Mouse (Mus musculus): ENCODE measurements around the gene Krt12.
A peak's percentile ranks its signal among the peaks of the same experiment; 100 is the strongest.

Gene Krt12

DNA sequence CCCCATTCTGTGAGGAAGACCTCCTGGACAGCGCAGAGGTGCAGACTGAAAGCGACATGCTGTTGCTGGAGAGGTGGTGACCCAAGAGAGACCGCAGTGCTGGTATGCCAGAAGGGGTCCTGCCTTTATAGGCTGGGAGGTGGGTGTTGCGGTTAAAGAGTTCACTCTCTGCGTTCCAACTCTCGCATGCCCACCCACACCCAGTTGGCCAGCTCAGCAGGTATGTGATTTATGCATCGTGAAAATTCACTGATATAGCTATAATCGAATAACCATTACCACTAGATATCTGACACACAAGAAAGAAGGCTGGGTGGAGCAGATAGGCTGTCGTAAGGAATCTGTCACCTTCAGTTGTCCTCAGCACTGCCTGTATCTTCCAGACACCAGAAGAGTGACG, at the start of gene Krt12:
Gene Krt12, minus strand, starts transcription at position 101 of the 400 bp plus-strand sequence.
- no peak for DNase-seq (ENCODE audit: low read depth, low spot score)

GRCm38 (mm10) chr11:99469228-99469627, 47.2 kb upstream of the Krt12 start:
- no peak for DNase-seq (ENCODE audit: low read depth, low spot score)

DNA sequence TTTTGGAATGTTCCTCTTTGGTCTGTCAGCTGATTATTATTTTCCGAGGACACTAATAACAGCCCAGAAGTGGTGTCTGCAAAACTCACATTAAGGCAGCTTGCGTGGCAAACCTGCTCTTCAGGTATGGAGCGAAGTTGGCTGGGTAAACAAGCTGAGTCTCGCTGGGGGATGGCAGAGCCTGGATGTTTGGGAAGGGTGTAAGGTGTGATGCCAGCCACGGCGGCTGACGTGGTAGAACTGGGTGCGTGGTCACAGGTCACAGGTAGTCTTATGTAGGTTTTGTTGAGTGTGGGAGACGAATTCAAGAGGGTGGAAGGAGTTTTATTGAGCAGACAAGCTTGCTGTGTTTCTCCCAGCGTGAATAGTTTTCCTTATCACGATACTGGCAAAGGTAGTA, 46.5 kb upstream of the Krt12 start:
- DNase-seq (ENCODE audit: low read depth, low spot score): no peak

GRCm38 (mm10) chr11:99466316-99466715, 44.3 kb upstream of the Krt12 start:
- DNase-seq (ENCODE audit: low read depth, low spot score): peak; percentile 60

- DNase-seq (ENCODE audit: low read depth, low spot score): peak; percentile 65
Measured at GRCm38 (mm10) chr11:99464836-99465235, 42.8 kb upstream of the Krt12 start.

- peak; percentile 43 for DNase-seq (ENCODE audit: low read depth, low spot score)
Measured at GRCm38 (mm10) chr11:99463155-99463554, 41.1 kb upstream of the Krt12 start.

DNA sequence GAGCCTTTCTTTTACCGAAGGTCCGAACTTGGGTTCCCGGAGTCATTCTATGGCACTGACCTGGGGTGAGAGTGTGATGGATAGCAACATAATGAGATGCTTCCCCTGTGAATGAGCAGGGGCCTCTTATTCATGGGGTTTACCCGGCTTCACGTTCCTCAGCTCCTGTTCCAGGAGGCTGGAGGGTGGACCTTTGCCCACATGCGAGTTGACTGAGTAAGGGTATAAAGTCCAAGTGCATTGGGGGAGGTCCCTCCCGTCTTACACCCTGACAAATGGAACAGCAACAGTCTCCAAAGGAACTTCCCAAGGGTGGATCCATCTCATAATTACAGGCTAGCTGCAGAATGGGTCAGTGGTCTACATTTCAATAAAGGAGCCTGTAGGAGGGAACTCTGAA, 39.7 kb upstream of the Krt12 start:
- DNase-seq (ENCODE audit: low read depth, low spot score): no peak

DNA sequence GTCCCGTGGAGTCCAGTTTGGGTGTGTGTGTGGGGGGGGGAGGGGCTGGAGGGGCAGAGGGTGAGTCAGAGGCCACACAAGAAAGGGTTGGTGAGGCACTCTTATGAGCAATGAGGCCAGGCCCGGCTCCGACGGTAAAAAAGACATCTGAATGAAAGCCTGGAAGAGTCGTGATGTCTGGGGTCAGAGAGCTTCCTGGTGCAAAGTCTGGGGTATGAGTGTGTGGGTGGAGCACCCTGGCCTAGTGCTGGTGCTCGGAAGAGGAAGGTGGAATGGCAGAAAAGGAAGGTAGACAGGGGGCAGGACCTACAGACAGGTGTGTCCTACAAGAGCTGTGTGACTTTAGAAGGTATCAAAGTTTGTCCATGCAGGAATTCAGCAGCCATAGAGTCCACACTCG, 36.8 kb upstream of the Krt12 start:
- DNase-seq (ENCODE audit: low read depth, low spot score): no peak

DNA sequence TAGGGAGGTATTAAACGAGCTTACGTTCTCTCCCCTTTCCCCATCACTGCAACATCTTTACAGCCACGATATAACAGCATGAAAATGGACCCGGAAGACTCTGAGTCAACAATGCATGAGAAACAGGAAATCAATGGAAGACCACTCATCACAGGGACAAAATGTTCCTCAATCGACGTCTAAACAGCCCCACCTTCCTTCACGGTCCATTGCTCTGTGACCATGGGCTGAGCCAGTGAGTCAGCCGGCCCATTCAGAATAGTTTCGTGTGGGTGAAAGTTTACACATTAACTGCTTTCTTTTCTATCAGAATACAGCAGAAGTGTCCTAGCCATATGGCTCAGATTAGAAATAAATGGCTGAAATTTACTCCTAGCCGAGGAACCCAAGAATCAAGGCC, 32.7 kb upstream of the Krt12 start:
- DNase-seq (ENCODE audit: low read depth, low spot score): no peak

- no peak for DNase-seq (ENCODE audit: low read depth, low spot score)
Measured at GRCm38 (mm10) chr11:99454044-99454443, 32.0 kb upstream of the Krt12 start.

GRCm38 (mm10) chr11:99448769-99449168, 26.7 kb upstream of the Krt12 start:
- no peak for DNase-seq (ENCODE audit: low read depth, low spot score)

GRCm38 (mm10) chr11:99441220-99441619, 19.2 kb upstream of the Krt12 start:
- DNase-seq (ENCODE audit: low read depth, low spot score): no peak

GRCm38 (mm10) chr11:99439465-99439864, 17.4 kb upstream of the Krt12 start:
- DNase-seq (ENCODE audit: low read depth, low spot score): no peak

- DNase-seq (ENCODE audit: low read depth, low spot score): no peak
Measured at GRCm38 (mm10) chr11:99437972-99438371, 15.9 kb upstream of the Krt12 start, which contains the start of gene Krt20. TSS of gene Krt20 (minus strand) at chr11:99438150.

- no peak for DNase-seq (ENCODE audit: low read depth, low spot score)
Measured at GRCm38 (mm10) chr11:99436625-99437024, 14.6 kb upstream of the Krt12 start.

DNA sequence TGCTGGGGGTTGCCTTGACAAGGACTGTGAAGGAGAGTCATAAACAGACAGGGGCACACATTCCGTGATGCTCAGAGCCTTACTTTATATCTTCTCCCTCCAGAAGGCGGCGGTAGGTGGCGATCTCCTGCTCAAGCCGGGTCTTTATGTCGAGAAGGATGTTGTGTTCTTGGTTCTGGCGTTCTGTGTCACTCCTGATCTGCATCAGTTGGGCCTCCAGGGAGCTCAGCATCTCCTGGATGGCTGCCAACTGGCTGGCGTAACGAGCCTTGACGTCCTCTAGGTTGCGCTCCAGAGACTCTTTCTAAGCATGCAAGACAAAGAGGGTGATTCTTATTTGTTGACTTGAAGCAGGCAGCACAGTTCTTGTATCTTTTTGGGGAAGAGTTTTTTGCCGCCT, 8.6 kb upstream of the Krt12 start:
- no peak for DNase-seq (ENCODE audit: low read depth, low spot score)

DNA sequence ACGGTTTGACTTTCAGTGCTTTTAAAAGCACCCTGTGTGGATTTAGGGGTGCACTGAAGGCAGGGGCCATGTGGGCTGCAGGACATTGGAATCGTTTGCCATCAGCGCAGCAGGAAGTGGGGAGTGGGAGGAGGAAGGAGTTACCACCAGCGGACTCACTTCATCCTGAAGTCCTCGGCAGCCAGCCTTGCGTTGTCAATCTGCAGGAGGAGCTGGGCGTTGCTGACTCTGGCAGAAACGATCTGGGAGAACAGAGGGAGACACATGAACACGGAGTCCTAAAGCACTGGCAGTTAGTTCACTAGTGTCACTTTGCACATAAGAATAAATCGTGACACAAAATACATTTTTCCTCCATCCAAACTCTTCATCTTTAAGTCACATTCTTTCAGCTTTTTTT, 1.5 kb downstream of the Krt12 start:
- no peak for DNase-seq (ENCODE audit: low read depth, low spot score)

GRCm38 (mm10) chr11:99417819-99418218, 4.2 kb downstream of the Krt12 start:
- DNase-seq (ENCODE audit: low read depth, low spot score): no peak

- DNase-seq (ENCODE audit: low read depth, low spot score): peak; percentile 93
Measured at GRCm38 (mm10) chr11:99416902-99417301, 5.2 kb downstream of the Krt12 start.

DNA sequence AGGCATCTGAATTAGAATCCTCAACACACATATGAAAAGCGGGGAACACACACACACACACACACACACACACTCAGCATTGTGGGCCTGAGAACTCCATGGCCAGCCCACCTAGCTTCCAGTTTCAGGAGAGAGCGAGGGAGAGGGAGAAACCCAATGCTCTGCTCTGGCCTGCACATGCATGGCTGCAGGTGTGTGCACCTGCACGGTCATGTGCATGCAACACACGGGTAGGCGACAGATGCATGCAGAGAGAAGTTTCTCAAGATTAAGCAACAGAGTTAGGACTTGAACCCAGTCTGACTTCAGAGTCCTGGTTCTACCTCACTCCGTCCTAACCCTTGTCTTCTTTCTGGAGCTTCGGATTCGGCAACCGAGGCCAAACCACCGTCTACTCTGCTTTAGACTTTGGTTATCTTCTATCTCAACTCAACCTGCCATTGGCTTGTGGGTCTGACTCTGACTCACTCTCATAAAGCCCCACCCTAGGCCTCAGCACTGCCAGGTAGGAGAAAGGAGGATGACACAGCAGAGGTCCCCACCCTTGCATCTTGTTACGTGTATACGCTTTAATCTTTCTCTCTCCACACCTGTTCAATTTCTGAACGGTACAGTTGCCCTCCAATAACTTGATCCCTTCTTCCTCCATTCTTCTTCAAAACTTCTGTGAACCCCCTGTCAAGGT, 7.5 kb downstream of the Krt12 start:
- no peak for DNase-seq (ENCODE audit: low read depth, low spot score)

DNA sequence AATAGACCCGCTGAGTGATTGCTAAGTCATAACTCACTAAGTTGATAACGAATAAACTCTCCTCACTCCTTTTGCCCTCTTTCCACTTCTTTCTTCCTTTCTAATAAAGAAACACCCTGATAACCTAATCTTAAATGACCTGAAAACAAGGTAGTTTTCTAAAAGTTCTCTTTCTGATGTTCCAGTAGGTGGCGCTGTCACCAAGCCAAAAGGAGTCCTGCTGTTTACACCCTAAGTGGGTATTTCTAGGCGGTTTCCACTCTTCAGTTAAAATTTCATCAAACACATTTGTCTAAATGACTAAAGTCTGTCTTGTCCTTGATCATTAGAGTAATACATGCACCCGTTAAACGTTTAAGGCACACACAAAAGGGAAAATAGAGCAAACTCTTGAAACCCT, 8.8 kb downstream of the Krt12 start:
- DNase-seq (ENCODE audit: low read depth, low spot score): no peak

DNA sequence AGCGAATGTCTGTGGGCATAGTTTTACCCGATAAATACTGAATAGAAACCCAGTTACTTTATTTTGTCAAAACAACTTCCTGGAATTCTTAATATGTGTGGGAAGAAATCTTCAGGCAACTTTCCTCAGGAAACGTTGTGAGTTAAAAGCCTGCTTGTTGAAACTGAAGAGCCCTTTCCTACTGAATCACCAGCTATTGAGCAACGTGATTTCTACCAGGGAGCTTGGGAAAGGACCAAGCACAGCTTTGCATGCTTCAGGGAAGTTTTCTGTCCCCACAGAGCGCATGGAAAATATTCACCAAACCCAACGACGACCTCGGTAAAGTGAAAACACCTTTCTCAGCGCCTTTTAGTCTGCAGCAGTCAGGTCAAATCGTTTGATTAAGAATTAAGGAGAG, 15.9 kb downstream of the Krt12 start:
- no peak for DNase-seq (ENCODE audit: low read depth, low spot score)

DNA sequence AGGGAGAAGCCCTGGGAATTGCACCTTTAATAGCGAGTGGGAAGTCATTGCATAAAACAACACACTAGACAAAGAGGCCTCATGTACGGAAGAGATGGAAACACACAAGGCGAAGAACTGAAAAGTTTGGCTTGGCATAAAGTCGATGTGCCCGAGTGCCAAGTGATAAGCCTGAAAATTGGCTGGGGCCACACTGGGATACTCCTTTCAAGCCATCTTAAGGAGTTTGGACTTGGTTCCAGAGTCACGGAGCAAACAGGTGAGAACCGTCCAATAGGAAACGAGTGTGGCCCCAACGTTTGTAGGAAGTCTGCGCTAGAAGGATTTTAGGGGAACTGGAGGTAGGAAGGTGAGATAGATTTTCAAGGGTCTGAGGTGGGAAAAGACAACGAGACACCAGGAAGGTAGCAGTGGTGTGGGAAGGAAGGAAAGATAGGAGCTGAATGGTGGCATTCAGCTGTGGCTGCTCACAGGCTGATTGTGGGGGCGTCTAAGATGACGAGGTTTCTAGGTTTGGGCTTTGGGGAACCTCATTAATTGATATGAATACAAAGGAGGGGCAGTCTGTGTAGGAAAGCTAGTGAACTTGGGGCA, 22.0 kb downstream of the Krt12 start:
- DNase-seq (ENCODE audit: low read depth, low spot score): no peak

DNA sequence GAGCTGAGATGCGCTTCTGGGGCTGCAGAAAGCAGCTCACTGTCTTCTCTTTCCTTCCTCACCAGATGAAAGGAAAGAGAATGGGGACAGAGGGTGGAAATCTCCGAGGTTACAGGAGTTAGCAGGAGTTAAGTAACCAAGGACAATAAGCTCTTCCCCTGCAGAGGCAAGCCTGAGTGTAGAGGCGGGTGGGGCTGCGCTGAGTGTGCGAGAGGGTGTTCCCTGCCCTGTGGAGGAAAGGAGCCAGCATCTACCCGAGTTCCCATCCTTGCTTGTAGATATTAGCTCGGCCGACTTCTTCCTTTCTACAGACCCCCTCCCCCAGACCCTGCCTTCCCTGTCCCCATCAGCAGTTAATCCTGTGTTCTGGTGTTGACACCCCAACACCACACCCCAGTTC, 23.2 kb downstream of the Krt12 start:
- no peak for DNase-seq (ENCODE audit: low read depth, low spot score)

Data from telencephalon, adult 2 months (tissue).